Mouse (Mus musculus): ENCODE measurements around the gene Ccm2l.

Gene Ccm2l

GRCm38 (mm10) chr2:153089316-153089715, 23.6 kb downstream of the Ccm2l start:
- DNase-seq (ENCODE audit: low read depth, low spot score): no peak

GRCm38 (mm10) chr2:153090551-153091165, 24.9 kb downstream of the Ccm2l start:
- DNase-seq (ENCODE audit: low read depth, low spot score): no peak

GRCm38 (mm10) chr2:153107046-153107766, 41.5 kb downstream of the Ccm2l start:
- no peak for DNase-seq (ENCODE audit: low read depth, low spot score)

- no peak for DNase-seq (ENCODE audit: low read depth, low spot score)
Measured at GRCm38 (mm10) chr2:153107802-153108201, 42.0 kb downstream of the Ccm2l start.

GRCm38 (mm10) chr2:153108313-153109264, 42.8 kb downstream of the Ccm2l start, which contains the start of gene Hck:
Gene Hck (plus strand): TSS chr2:153108468.
- DNase-seq (ENCODE audit: low read depth, low spot score): no peak

GRCm38 (mm10) chr2:153109596-153109995, 43.8 kb downstream of the Ccm2l start:
- DNase-seq (ENCODE audit: low read depth, low spot score): no peak

- no peak for DNase-seq (ENCODE audit: low read depth, low spot score)
Measured at GRCm38 (mm10) chr2:153111298-153111697, 45.5 kb downstream of the Ccm2l start.

- DNase-seq (ENCODE audit: low read depth, low spot score): no peak
Measured at GRCm38 (mm10) chr2:153115679-153116081, 49.9 kb downstream of the Ccm2l start.

- no peak for DNase-seq (ENCODE audit: low read depth, low spot score)
Measured at GRCm38 (mm10) chr2:153117051-153117486, 51.3 kb downstream of the Ccm2l start.

- no peak for DNase-seq (ENCODE audit: low read depth, low spot score)
Measured at GRCm38 (mm10) chr2:153119488-153119887, 53.7 kb downstream of the Ccm2l start.

GRCm38 (mm10) chr2:153120126-153120525, 54.4 kb downstream of the Ccm2l start:
- DNase-seq (ENCODE audit: low read depth, low spot score): no peak

- no peak for DNase-seq (ENCODE audit: low read depth, low spot score)
Measured at GRCm38 (mm10) chr2:153121821-153122615, 56.3 kb downstream of the Ccm2l start.

- DNase-seq (ENCODE audit: low read depth, low spot score): no peak
Measured at GRCm38 (mm10) chr2:153122701-153123100, 56.9 kb downstream of the Ccm2l start.

- DNase-seq (ENCODE audit: low read depth, low spot score): no peak
Measured at GRCm38 (mm10) chr2:153125875-153126274, 60.1 kb downstream of the Ccm2l start.

GRCm38 (mm10) chr2:153131019-153131418, 65.3 kb downstream of the Ccm2l start:
- DNase-seq (ENCODE audit: low read depth, low spot score): no peak
